Mouse (Mus musculus) ovary, postnatal 10 days (tissue): Measurements from ENCODE around the gene Tbx4.

ENCODE experiments used
- DNase-seq: peaks from one replicate; pipeline ENCODE4 v3.0.0; 2022; ENCODE audit warnings: low spot score

The Tbx4 gene

GRCm38 (mm10) chr11:85910133-85910532 lies 23.9 kb downstream of the Tbx4 start:
- no peak for DNase-seq

- no peak for DNase-seq
These were observed 27.3 kb downstream of the Tbx4 start for GRCm38 (mm10) chr11:85913506-85913905.

GRCm38 (mm10) chr11:85917091-85917992 lies 31.1 kb downstream of the Tbx4 start:
- DNase-seq, result no peak

- DNase-seq, result no peak
These were observed 31.7 kb downstream of the Tbx4 start for GRCm38 (mm10) chr11:85917993-85918325.

GRCm38 (mm10) chr11:85918388-85918940 lies 32.2 kb downstream of the Tbx4 start:
- DNase-seq, result no peak

- no peak for DNase-seq
These were observed 39.1 kb downstream of the Tbx4 start for GRCm38 (mm10) chr11:85925294-85925743.

- DNase-seq, result no peak
These were observed 40.1 kb downstream of the Tbx4 start for GRCm38 (mm10) chr11:85926287-85926764.

GRCm38 (mm10) chr11:85928106-85928505 lies 41.9 kb downstream of the Tbx4 start:
- DNase-seq, result no peak

- no peak for DNase-seq
These were observed 43.4 kb downstream of the Tbx4 start for GRCm38 (mm10) chr11:85929651-85930050.

GRCm38 (mm10) chr11:85941785-85942570 lies 55.8 kb downstream of the Tbx4 start:
- DNase-seq, result no peak

- no peak for DNase-seq
These were observed 62.5 kb downstream of the Tbx4 start for GRCm38 (mm10) chr11:85948765-85949164.

GRCm38 (mm10) chr11:85949749-85950148 lies 63.5 kb downstream of the Tbx4 start:
- DNase-seq, result no peak

GRCm38 (mm10) chr11:85952538-85952937 lies 66.3 kb downstream of the Tbx4 start:
- DNase-seq, result no peak

- DNase-seq, result no peak
These were observed 69.4 kb downstream of the Tbx4 start for GRCm38 (mm10) chr11:85955611-85956010.

- no peak for DNase-seq
These were observed 70.2 kb downstream of the Tbx4 start for GRCm38 (mm10) chr11:85956422-85956821.

- no peak for DNase-seq
These were observed 70.9 kb downstream of the Tbx4 start for GRCm38 (mm10) chr11:85956950-85957778.

GRCm38 (mm10) chr11:85959837-85960236 lies 73.6 kb downstream of the Tbx4 start:
- no peak for DNase-seq

GRCm38 (mm10) chr11:85960273-85960672 lies 74.1 kb downstream of the Tbx4 start:
- DNase-seq, result no peak

- no peak for DNase-seq
These were observed 75.3 kb downstream of the Tbx4 start for GRCm38 (mm10) chr11:85961498-85961897.
